Mouse (Mus musculus) urinary bladder, adult 18-20 months (tissue): Measurements from ENCODE around the gene Ubiad1.

Experiments used
- DNase-seq, 2 experiments: peaks; one replicate each; pipeline ENCODE4 v3.0.0; 2022; ENCODE audit warnings: low spot score in 2 of 2, mixed read lengths in 2 of 2

Gene Ubiad1

DNA sequence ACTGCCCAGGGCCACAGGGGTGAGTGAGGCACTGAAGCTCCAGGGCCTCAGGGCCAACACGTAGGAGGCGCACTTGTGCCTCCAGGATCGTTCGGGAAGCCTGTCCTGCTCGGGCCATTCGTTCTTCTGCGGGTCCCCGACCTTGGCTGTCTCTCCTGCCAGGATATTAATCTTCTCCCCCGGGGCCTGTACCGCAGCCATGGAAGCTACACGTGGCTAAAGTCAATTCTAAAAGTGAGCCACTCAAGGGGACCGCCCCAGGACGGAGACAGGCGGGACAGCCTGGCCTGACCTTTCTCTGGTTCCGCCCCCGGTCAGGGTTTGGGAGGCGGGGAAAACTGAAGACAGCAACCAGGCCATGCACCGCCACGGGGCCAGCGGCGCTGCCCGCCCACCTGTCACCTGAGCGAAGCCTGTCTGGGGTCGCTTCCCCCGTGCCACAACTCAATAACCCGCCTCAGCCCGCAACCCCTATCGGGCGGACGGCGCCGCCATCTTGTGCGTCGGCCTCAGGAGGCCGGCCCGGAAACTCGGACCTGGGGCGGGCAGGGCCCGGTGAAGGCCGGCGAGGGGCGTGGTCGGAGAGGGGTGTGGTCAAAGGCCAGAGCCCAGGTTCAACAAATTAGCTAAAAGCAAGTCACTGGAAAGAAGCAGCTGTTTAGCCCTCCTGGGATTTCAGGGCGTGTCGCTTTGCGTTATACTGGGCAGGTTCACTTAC, at the start of gene Ubiad1:
TSS of gene Ubiad1 (minus strand) at position 522 of the 718 bp plus-strand sequence.
- peak; percentile 78 to 86 for DNase-seq

- no peak for DNase-seq
These were observed 46.9 kb upstream of the Ubiad1 start for GRCm38 (mm10) chr4:148491448-148491847.

GRCm38 (mm10) chr4:148490502-148490901, 45.9 kb upstream of the Ubiad1 start:
- DNase-seq: no peak

DNA sequence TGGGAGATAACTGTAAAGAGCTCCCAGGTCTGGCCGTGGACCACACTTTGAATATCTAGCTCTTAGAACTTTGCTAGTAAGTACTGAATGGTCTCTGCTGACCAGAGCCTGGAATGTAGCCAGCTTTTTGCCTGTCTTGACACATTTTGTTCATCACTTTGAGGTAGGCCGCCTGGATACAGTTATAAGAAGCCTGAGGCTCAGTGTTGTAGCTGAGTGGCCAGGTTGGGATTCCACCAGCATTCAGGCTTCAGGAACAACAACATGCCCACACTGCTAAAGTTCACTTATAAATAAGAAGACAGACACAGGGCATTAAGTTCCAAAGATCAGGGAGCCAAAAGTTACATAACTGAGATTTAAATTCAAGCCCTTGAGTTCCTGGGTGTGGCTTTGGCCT, 43.3 kb upstream of the Ubiad1 start:
- no peak for DNase-seq

- DNase-seq: no peak
These were observed 39.9 kb upstream of the Ubiad1 start for GRCm38 (mm10) chr4:148484511-148484910.

DNA sequence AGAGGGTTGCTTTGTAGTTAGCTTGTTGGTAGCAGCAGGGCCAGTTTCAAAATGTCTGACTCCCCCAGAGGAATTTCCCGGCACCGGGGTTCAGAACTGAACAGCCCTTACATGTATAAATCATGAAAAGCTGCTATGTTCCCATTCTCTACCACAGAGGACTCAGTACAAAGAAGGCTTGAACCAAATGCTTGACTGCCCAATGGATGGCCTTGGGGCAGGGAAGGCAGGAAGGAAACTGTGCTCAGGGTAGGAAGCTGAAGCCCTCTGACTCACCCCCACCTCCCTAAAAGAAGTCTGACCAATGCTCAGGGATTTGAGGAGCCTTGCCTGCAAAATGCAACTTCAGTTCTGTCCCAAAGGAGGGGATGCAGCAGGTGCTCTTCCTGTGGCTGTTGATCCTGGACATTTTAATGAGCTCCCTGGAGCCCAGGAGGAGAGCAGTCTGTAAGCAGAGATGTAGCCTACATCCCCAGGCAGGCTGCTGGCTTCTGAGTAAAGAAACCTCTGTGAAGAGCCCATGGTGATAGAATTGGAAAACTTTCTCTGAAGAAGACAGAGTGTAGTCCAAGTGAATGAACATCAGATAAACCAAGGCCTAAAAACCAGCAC, 37.1 kb upstream of the Ubiad1 start:
- no peak for DNase-seq

DNA sequence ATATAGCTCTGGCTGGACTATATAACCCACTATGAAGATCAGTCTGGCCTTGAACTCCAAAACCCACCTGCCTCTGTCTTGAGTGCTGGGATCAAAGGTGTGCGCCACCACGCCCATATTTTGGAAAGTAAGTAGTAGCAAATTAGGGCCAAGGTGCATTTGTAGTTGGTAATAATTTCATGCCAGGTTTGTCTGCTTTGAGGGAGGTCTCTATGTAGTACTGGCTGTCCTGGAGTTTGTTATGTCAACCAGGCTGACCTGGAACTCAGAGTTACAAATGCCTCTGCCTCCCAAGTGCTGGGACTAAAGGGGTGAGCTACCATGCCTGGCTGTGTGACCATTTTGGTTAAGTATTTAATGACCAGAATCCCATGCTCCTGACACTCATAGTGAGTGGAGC, 35.7 kb upstream of the Ubiad1 start:
- DNase-seq: no peak

- no peak for DNase-seq
These were observed 28.9 kb upstream of the Ubiad1 start for GRCm38 (mm10) chr4:148473496-148473895.

- DNase-seq: no peak
These were observed 28.0 kb upstream of the Ubiad1 start for GRCm38 (mm10) chr4:148472436-148473174.

- no peak for DNase-seq
These were observed 26.8 kb upstream of the Ubiad1 start for GRCm38 (mm10) chr4:148471363-148471806.

DNA sequence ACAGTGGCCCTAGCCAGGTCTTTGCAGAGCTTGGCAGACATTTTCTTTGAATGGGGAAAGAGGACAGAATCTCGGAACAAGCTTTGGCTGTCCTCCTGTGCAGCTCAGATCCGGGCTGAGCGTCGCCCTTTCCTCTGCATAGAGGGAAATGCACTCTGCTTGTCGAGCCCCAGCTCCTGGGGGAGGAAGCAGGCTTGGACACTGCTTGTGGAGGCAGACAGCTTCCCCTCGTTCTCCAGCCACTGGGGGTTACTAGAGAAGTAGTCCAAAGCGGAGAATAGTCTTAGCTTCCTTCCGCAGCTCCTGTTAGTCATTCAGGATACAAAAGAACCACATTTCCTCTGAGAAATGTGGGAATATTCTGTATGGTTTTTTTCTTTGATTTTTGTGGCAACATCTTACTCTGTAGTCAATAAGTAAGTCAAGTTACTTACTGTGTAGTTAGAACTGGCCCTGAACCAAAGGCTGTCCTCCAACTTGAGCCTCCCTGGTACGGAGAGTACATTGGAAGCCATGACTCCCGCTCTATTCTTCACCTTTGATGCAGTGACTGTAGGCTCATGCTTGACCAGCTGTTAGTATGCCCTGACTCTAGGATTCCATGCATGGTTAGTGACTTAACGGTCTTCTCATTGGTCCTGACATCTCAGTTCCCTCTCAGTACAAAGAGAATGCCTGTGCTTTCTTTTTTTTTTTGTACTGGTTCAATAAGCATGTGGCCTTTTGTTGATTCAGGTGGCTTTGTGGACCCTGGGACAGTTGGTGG, 25.1 kb upstream of the Ubiad1 start:
- DNase-seq: no peak

DNA sequence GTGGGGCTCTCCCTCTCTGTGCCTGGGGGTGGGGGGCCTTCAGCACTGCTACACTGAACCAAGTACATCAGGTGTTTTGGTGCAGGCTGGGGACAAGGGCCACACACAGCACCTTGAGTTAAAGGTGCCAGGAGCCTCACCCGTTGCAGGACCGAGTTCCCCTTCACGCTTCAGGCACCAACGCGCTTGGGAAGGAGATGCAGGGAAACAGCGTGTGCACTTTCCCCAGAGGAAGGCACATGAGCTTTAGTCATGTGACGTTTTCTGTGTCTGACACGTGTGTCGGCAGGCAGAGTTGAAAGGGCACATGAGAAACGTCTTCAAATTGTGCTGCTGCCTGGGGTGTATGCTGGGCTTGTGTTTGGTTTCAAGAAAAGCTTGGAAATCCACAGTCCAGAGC, 23.8 kb upstream of the Ubiad1 start:
- no peak for DNase-seq

DNA sequence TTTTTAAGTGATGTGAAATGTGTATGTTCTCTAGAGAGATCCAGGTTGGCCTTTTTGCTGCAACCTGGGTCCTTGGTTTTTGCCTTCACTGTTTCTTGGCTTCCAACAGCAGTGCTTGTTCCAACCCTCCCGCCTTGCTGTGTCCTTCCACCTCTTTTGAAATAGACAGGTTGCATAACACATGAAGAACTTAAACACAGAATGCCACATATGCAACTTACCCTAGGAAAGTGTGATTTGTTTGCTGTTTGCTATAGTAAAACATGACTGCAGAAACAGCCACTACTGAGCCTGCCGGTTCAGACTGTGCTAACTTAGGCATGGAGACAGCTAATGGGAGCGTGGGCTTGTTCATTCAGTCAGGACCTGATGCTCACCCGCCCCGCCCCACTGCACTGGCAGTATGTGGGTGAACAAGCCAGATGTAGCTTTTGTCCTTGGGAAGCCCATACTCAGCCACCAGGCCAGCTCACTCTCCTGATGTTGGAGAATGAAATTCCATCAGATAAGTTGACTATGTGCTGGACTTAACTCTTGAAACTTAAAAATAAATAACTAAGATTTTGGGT, 22.0 kb upstream of the Ubiad1 start:
- no peak for DNase-seq

- no peak for DNase-seq
These were observed 20.3 kb upstream of the Ubiad1 start for GRCm38 (mm10) chr4:148464869-148465268.

DNA sequence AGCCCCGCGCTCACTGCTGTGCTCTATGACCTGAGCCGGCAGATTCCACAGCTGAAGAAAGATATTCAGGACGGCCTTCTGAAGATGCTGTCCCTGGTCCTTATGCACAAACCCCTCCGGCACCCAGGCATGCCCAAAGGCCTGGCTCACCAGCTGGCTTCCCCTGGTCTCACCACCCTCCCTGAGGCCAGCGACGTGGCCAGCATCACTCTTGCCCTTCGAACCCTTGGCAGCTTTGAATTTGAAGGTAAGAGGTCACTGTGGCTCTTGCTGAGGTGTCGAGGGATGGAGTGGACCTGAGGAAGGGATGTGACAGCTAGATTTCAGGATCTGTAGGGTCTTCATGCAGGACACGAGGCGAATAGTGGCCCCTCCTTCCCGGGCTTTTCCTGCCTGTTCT, 19.7 kb upstream of the Ubiad1 start:
- no peak for DNase-seq

DNA sequence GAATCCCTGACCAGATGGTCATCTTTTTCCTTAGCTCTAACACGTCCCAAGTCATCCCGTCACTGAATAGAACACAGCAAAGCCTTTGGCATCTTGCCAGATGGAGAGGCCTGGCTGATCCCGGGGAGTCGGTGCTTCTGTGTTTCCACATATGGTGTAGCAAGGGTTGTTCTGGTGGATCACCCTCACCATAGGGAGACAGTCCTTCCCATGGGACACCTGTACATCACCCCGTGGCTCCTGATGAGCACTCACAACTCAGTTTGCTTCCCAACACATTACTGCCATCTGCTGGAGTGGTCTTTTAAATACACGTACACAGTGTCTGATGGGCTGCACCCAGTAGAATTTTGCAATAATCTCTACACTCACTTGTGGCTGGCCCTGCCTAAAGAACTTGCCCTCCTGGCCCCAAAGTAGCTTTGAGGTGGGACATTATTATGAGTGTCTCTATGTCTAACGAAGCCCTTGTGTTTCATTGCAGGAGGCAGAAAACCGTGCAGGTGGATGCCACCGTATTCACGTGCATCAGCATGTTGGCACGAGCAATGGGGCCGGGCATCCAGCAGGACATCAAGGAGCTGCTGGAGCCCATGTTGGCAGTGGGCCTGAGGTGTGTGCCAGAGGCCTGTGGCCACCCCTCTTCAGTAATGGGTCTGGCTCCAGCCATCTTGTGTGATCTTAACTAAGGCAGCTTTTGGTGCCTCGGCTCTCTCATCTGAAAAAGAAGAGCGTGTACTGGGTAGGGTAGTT, 18.8 kb upstream of the Ubiad1 start:
- no peak for DNase-seq

DNA sequence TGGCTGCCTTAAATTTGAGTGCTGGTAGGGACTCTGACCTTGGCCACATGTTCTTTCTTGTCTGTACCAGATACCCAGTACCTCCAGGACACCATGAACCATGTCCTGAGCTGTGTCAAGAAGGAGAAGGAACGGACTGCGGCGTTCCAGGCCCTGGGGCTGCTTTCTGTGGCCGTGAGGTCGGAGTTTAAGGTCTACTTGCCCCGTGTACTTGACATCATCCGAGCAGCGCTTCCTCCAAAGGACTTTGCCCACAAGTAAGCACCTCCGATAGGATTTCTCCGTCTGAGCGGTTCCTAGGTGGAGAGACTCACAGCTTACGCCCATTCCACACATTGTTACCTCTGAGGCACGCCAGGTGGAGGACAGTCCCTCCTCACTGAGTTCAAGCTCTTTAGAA, 18.1 kb upstream of the Ubiad1 start:
- no peak for DNase-seq

- DNase-seq: no peak
These were observed 17.2 kb upstream of the Ubiad1 start for GRCm38 (mm10) chr4:148461772-148462171.

GRCm38 (mm10) chr4:148460656-148461284, 16.2 kb upstream of the Ubiad1 start:
- no peak for DNase-seq

DNA sequence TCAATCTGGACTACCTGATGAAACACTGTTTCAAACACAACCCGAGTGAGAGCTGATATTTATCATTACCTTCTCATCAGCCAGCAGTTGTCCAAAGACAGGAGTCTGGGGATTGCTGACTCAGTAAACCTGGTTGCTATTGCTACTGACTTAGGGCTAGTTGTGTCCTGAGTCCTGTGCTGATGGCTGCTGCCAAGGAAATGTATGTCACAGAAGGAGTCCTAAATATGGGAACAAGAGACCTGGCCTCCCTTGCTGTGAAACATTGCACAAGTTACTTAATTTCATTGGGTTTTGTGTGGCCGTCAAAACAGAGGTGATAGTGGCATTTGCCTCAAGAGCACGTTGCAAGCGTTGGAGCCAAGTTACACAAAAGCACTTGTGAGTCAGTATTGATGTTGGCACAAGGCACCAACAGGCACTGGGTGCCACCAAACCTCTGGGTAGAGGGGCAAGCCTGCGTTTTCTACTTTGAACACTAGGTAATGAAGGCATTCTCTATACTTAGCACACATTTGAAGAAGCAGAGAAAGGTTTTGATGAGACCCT, 11.0 kb upstream of the Ubiad1 start:
- DNase-seq: no peak
